Mouse (Mus musculus) liver, embryonic 18 days (tissue): ENCODE data around the gene Hcfc1r1. TPM values are rescaled to one million over a fixed set of nuclear protein-coding genes. Genes with fewer than 3 reads are reported as not detected.

ENCODE experiments used
- polyA plus RNA-seq: library from polyadenylated mRNA; depleted of rRNA; stranded (reverse); fragments of >200 nt; gene quantifications from 2 replicates; pipeline ENCODE4 v1.2.3, GENCODE M21; 2012; rRNA removed

The Hcfc1r1 gene
- 15.2 and 19.3 TPM in 2 replicates for polyA plus RNA-seq

DNA sequence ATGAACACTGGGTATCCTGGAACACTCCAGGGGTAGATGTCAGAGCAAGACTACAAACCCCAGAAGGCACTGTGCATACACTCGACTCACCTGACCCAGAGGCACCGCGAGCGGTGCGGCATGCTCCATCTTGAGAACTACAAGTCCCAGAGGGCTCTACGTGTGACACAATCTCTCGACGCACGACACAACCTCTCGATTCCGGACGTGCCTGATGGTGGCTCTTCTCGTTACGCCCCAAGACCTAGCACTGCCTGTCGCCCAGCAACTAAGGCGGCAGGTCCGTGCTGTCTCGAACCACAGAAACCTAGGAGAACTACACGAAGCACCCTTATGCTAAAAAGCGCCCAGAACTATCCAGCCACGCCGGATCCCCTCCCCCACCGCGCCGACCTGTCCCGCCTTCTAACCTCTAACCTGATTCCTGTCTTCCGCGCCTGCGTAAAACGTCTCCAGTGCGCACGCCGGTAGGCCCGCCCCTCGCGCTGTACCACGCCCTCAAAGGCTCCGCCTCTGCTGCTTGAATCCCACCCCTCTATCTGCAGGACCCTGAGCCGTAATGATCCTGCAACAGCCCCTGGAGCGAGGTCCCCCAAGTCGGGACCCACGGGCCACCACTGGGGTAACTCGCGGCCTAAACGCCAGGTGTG, at the start of gene Hcfc1r1, which contains the start of gene Thoc6:
Hcfc1r1 (plus strand) TSS at position 173 of the 650 bp plus-strand sequence.
Thoc6 (minus strand) TSS at position 459 of the 650 bp plus-strand sequence.

DNA sequence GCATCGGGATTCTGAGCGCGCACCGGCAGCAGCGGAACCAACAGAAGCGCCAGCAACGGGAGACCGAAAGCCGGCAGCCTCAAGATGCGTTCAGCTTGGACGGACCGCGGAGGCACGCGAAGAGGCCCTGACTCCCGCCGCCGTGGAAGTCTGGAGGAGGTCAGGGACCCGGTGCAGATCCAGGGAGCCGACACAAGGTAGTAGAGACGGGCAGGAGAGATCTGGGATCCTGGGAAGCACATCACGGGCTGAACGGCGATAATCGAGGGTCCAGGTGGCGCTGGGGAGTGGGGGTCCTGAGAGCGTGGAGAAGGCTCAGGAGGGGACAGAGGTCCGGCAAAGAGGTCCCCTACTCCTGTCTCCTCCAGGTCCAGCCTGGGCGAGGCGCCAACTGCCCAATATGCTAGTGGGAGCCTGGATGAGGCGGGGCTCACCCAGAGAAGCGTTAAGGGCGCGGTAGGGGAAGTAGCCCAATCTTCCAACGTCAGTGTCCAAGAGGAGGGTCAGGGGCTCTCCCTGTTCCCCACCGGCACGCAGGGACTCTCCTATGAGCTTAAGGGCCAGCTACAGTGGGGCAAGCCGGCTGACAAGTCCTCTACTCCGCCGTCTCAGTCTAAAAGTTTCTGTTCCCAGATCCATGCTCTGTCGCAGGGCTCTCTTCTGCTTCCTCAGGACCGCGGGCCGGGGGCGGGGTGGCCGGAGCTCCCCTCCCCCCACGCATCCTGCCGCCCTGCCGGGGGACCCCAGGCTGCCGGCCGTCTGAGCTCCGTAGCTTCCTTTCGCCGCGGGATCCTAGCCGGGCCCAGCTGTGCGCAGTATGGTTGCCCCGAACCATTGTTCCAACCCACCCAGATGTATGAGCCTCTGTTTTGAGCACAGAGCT, 28.5 kb upstream of the Hcfc1r1 start, which contains the start of gene Mmp25:
Mmp25 (minus strand) TSS at position 665 of the 883 bp plus-strand sequence.

GRCm38 (mm10) chr17:23660117-23660875, 13.1 kb upstream of the Hcfc1r1 start, which contains the start of gene Bicdl2:
Gene Bicdl2 (plus strand): TSS chr17:23660506.

GRCm38 (mm10) chr17:23677236-23677679, 3.9 kb downstream of the Hcfc1r1 start, which contains the start of gene Tnfrsf12a:
Gene Tnfrsf12a (minus strand): TSS chr17:23677468.

DNA sequence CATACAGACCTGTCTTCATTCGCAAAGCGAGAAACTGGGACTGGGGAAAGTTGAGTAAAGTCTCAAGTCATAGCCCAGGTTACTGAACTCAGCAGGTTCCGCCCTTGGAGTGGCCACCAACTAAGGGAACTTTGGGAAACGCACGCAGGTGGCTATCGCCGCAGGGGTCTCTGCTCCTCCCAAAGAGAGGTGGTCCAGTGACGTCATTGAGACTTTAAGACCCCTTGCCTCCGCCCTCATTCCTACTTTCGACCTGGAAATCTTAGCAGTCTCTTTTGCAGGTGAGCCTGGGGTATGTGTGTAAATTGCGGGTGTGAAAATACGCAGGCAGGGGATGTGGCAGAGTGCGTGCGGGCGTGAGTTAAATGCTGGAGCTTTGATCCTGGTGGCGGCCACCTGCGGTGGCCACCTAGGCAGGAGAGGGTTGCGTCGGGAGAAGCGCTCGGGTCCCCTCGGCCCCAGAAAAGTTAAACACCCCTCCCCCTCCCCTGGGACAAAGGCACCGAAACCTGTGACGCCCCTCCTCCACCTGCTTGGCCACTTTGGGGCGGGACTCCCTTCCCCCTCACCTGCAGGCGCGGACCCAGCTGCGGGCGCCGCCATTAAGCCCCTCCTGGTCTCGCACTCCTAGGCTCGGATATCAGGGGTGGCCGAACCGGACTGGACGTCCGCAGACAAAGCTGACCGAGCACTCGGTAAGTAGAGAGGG, 5.9 kb downstream of the Hcfc1r1 start, which contains the start of gene Cldn6:
Cldn6 (plus strand) TSS at position 123 of the 709 bp plus-strand sequence.

DNA sequence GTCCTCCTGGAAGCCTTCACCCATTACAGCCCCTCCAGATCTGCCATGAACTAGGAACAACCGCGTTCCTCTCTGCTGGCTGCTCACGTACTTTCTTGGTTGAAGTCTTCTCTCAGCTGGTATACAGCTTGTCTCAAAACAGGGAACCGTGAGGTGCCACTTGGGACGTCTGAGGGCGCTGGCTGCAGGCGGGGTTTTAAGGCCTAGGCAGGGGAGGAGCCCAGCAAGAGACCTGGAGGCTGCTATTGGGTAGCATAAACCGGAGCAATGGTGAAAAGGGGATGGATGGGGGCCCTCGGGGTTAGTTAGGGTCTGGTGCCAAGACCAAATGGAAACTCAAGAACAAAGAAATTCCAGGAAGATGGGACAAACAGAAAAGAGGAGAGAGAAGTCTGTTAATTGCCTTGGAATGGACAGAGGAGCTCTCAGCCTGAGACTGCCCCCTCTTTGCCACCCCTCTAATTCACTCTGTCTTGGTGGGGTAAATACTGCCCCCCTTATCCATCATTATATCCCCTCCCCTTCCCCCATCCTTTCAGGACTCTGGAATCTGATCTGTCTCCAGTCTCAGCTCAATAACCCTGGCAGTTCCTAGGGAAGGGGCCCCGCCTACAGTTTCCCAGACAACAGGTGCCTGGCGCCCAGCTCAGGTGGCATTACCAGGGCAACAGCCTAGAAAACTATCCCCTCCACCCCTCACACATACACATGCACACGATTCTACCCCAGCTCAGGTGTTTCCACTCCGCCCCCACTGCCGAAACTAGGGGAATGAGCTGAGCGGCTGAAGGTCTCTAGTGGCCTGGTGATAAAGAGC, 10.7 kb downstream of the Hcfc1r1 start, which contains the start of gene Cldn9:
Cldn9 (minus strand) TSS at position 171 of the 817 bp plus-strand sequence.

DNA sequence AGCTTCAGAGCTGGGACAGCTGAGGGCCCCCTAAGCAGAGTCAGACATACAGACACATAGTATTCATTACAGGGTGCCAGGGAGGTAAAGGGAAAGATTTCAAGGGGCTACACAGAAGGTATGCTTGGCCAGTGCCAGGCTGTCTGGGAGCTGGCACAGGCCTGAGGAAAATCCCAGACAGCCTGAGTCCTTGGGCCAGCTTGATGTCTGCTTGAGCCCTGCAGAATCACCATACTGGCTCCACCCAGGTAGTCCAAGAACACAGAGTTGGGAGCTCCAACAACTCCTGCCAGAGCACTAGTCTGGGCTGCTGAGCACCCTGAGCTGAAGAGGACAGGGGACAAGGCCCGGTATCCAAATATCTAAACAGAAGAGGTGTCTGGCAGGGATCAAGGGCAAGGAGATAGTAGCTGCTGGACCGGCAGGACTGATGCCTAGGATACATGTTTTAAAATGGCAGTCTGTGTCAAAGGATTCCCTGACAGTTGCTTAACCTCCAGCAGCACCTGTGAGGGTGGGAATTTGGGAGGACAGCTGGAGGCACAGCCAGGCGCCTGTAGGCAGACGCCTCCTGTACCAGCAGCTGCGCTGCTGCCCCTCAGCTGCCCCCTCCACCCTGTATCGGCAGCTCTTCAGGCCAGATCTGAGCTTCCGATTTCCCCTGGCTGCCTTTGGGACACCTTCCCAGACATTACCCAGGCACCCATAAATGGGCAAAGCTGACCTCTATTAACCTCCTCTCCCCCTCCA, 49.2 kb downstream of the Hcfc1r1 start, which contains the start of gene 1520401A03Rik:
1520401A03Rik (minus strand) TSS at position 408 of the 750 bp plus-strand sequence.

Other genes with a start within 250 kb of the Hcfc1r1 start
- not detected in 2 replicates for gene Vmn2r117, start 193.9 kb upstream of the Hcfc1r1 start, polyA plus RNA-seq
- 3.4 and 3.7 TPM in 2 replicates for gene Zfp213, start 109.4 kb upstream of the Hcfc1r1 start, polyA plus RNA-seq
- 2.8 and 3.6 TPM in 2 replicates for gene Zfp13, start 74.1 kb upstream of the Hcfc1r1 start, polyA plus RNA-seq
- gene Zscan10, start 72.7 kb upstream of the Hcfc1r1 start, polyA plus RNA-seq: 0.02 TPM in 1 of 2 replicates, not detected in the other
- gene Mmp25, start 28.3 kb upstream of the Hcfc1r1 start, polyA plus RNA-seq: 1.1 and 1.3 TPM in 2 replicates
- gene Bicdl2, start 13.1 kb upstream of the Hcfc1r1 start, polyA plus RNA-seq: 0.07 and 0.11 TPM in 2 replicates
- 12.8 and 12.9 TPM in 2 replicates for gene Thoc6, start 286 bp downstream of the Hcfc1r1 start, polyA plus RNA-seq
- 4.9 TPM in 2 replicates for gene Tnfrsf12a, start 3.9 kb downstream of the Hcfc1r1 start, polyA plus RNA-seq
- gene Cldn6, start 5.7 kb downstream of the Hcfc1r1 start, polyA plus RNA-seq: 2.8 and 3.0 TPM in 2 replicates
- 0.05 TPM in 2 replicates for gene Cldn9, start 10.4 kb downstream of the Hcfc1r1 start, polyA plus RNA-seq
- 0.02 and 0.05 TPM in 2 replicates for gene 1520401A03Rik, start 49.2 kb downstream of the Hcfc1r1 start, polyA plus RNA-seq
- 15.3 and 19.6 TPM in 2 replicates for gene Pkmyt1, start 52.7 kb downstream of the Hcfc1r1 start, polyA plus RNA-seq
- 2.7 and 3.4 TPM in 2 replicates for gene Paqr4, start 67.3 kb downstream of the Hcfc1r1 start, polyA plus RNA-seq
- gene Kremen2, start 72.2 kb downstream of the Hcfc1r1 start, polyA plus RNA-seq: not detected in 2 replicates
- gene Flywch1, start 98.0 kb downstream of the Hcfc1r1 start, polyA plus RNA-seq: 5.5 and 5.8 TPM in 2 replicates
- gene Flywch2, start 112.5 kb downstream of the Hcfc1r1 start, polyA plus RNA-seq: 1.1 and 1.3 TPM in 2 replicates
- 98.2 and 129 TPM in 2 replicates for gene Srrm2, start 116.9 kb downstream of the Hcfc1r1 start, polyA plus RNA-seq
- 283 and 284 TPM in 2 replicates for gene Elob, start 155.5 kb downstream of the Hcfc1r1 start, polyA plus RNA-seq
- not detected in 2 replicates for gene Prss33, start 162.5 kb downstream of the Hcfc1r1 start, polyA plus RNA-seq
- not detected in 2 replicates for gene Prss32, start 170.3 kb downstream of the Hcfc1r1 start, polyA plus RNA-seq
- 0.14 and 0.19 TPM in 2 replicates for gene Prss41, start 170.6 kb downstream of the Hcfc1r1 start, polyA plus RNA-seq
- not detected in 2 replicates for gene Prss21, start 194.5 kb downstream of the Hcfc1r1 start, polyA plus RNA-seq
- not detected in 2 replicates for gene Dcpp1, start 207.3 kb downstream of the Hcfc1r1 start, polyA plus RNA-seq
- gene Dcpp2, start 207.3 kb downstream of the Hcfc1r1 start, polyA plus RNA-seq: not detected in 2 replicates
- gene Dcpp3, start 243.9 kb downstream of the Hcfc1r1 start, polyA plus RNA-seq: not detected in 2 replicates